Mouse (Mus musculus) kidney, adult 8-10 months (tissue): ENCODE measurements at regions not wholly inside any gene's neighbourhood (a gene's known extent, or its start where the extent isn't known, plus 50 kb on each side); places are given as distances from the start of the nearest gene placed in this dataset.

Source experiments
- DNase-seq, 2 experiments: peaks; one replicate each; pipeline ENCODE4 v3.0.0; 2022

GRCm38 (mm10) chr3:56590071-56590470, 406.6 kb upstream of the Nbea start:
- DNase-seq = no peak

GRCm38 (mm10) chr3:56575422-56575821, 391.9 kb upstream of the Nbea start:
- no peak for DNase-seq

GRCm38 (mm10) chr3:56536178-56536577, 352.7 kb upstream of the Nbea start:
- DNase-seq = peak in 1 of 2 experiments; percentile 7

GRCm38 (mm10) chr3:56504445-56504844, 320.9 kb upstream of the Nbea start:
- DNase-seq = no peak

GRCm38 (mm10) chr3:56499301-56499700, 315.8 kb upstream of the Nbea start:
- no peak for DNase-seq

- no peak for DNase-seq
Measured at GRCm38 (mm10) chr3:56493937-56494336, 310.4 kb upstream of the Nbea start.

GRCm38 (mm10) chr3:56489154-56489553, 305.7 kb upstream of the Nbea start:
- DNase-seq = no peak

GRCm38 (mm10) chr3:56485550-56486400, 302.3 kb upstream of the Nbea start:
- DNase-seq = no peak

- DNase-seq = no peak
Measured at GRCm38 (mm10) chr3:56484096-56484495, 300.6 kb upstream of the Nbea start.

- no peak for DNase-seq
Measured at GRCm38 (mm10) chr3:56483370-56483769, 299.9 kb upstream of the Nbea start.

GRCm38 (mm10) chr3:56479529-56479928, 296.0 kb upstream of the Nbea start:
- no peak for DNase-seq

GRCm38 (mm10) chr3:56478544-56479140, 295.1 kb upstream of the Nbea start:
- DNase-seq = no peak

- DNase-seq = no peak
Measured at GRCm38 (mm10) chr3:56475529-56476527, 292.3 kb upstream of the Nbea start.

- DNase-seq = no peak
Measured at GRCm38 (mm10) chr3:56472651-56473050, 289.1 kb upstream of the Nbea start.

GRCm38 (mm10) chr3:56471823-56472222, 288.3 kb upstream of the Nbea start:
- DNase-seq = no peak

- DNase-seq = no peak
Measured at GRCm38 (mm10) chr3:56471185-56471584, 287.7 kb upstream of the Nbea start.

- no peak for DNase-seq
Measured at GRCm38 (mm10) chr3:56457625-56458024, 274.1 kb upstream of the Nbea start.

GRCm38 (mm10) chr3:56456317-56456716, 272.8 kb upstream of the Nbea start:
- no peak for DNase-seq

- peak in 1 of 2 experiments; percentile 15 for DNase-seq
Measured at GRCm38 (mm10) chr3:56438900-56439299, 255.4 kb upstream of the Nbea start.

GRCm38 (mm10) chr3:56438020-56438747, 254.7 kb upstream of the Nbea start:
- DNase-seq = no peak

GRCm38 (mm10) chr3:56437058-56437457, 253.6 kb upstream of the Nbea start:
- DNase-seq = peak; percentile 14 to 29

- DNase-seq = no peak
Measured at GRCm38 (mm10) chr3:56433495-56433894, 250.0 kb upstream of the Nbea start.
